Mouse (Mus musculus) heart, postnatal 0 days (tissue): ENCODE results near the gene Pepd.

Experiments used
- CTCF ChIP-seq: IDR thresholded peaks from 2 replicates; pipeline ENCODE4 v1.5.1; 2016; ENCODE audit warnings: antibody characterized with exemption, control low read depth, low read depth
- EP300 ChIP-seq: IDR thresholded peaks from 2 replicates; pipeline ENCODE4 v1.6.1; 2016; ENCODE audit warnings: antibody characterized with exemption, low read depth

GRCm38 (mm10) chr7:34917998-34918397 is 5.8 kb downstream of the Pepd start:
- TF ChIP-seq CTCF = no peak
- TF ChIP-seq EP300 = no peak
